Mouse (Mus musculus) lung, postnatal 25 days (tissue): ENCODE results near the gene Stk38l.

Experiments used
- DNase-seq: peaks from one replicate; pipeline ENCODE4 v3.0.0; 2022; ENCODE audit warnings: low spot score

Gene Stk38l

GRCm38 (mm10) chr6:146724581-146725383 lies at the start of gene Stk38l:
Stk38l (plus strand) TSS chr6:146724995.
- peak; percentile 93 for DNase-seq

- DNase-seq, result no peak
Measured at GRCm38 (mm10) chr6:146676904-146677303, 47.9 kb upstream of the Stk38l start.

- no peak for DNase-seq
Measured at GRCm38 (mm10) chr6:146678136-146679070, 46.4 kb upstream of the Stk38l start.

- DNase-seq, result no peak
Measured at GRCm38 (mm10) chr6:146683881-146684280, 40.9 kb upstream of the Stk38l start.

- peak; percentile 70 for DNase-seq
Measured at GRCm38 (mm10) chr6:146685781-146686308, 39.0 kb upstream of the Stk38l start.

GRCm38 (mm10) chr6:146686463-146687196 lies 38.2 kb upstream of the Stk38l start:
- no peak for DNase-seq

GRCm38 (mm10) chr6:146688010-146688409 lies 36.8 kb upstream of the Stk38l start:
- DNase-seq, result no peak

- no peak for DNase-seq
Measured at GRCm38 (mm10) chr6:146688861-146689260, 35.9 kb upstream of the Stk38l start.

GRCm38 (mm10) chr6:146697767-146698166 lies 27.0 kb upstream of the Stk38l start:
- DNase-seq, result no peak

GRCm38 (mm10) chr6:146698376-146698775 lies 26.4 kb upstream of the Stk38l start:
- no peak for DNase-seq

GRCm38 (mm10) chr6:146700461-146700860 lies 24.3 kb upstream of the Stk38l start:
- no peak for DNase-seq

GRCm38 (mm10) chr6:146702126-146702881 lies 22.5 kb upstream of the Stk38l start:
- DNase-seq, result no peak

- no peak for DNase-seq
Measured at GRCm38 (mm10) chr6:146703351-146703750, 21.4 kb upstream of the Stk38l start.

GRCm38 (mm10) chr6:146705631-146706030 lies 19.2 kb upstream of the Stk38l start:
- no peak for DNase-seq

GRCm38 (mm10) chr6:146719606-146720005 lies 5.2 kb upstream of the Stk38l start:
- no peak for DNase-seq

- no peak for DNase-seq
Measured at GRCm38 (mm10) chr6:146723805-146724204, 990 bp upstream of the Stk38l start.

GRCm38 (mm10) chr6:146725384-146725791 lies 593 bp downstream of the Stk38l start:
- DNase-seq, result no peak

GRCm38 (mm10) chr6:146731031-146731430 lies 6.2 kb downstream of the Stk38l start:
- DNase-seq, result no peak

- DNase-seq, result no peak
Measured at GRCm38 (mm10) chr6:146731692-146732091, 6.9 kb downstream of the Stk38l start.

- no peak for DNase-seq
Measured at GRCm38 (mm10) chr6:146732232-146732631, 7.4 kb downstream of the Stk38l start.

- DNase-seq, result no peak
Measured at GRCm38 (mm10) chr6:146732676-146733075, 7.9 kb downstream of the Stk38l start.
